13 mouse cellular contexts compared by ENCODE assay signal in the genomic region with DNA sequence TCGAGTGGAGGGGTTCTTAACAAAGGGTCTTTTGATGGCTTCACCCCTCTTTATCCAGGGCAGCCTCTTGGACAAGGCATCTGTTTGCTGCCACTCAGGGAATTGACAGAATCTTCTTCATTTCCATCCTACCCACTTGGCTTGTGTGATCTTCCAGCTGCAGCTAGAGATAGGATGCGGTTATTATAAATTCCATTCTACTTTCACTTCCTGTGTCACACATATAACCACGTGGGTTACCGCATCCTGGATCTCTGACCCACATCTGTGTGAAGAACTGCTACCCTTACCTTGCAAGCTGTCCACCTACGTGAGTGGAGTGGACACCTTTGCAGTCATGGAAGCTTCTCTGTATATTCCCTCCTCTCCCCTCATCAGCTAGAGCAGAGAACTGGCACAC.
DNase-seq lines count a peak whose midpoint lies in the region; ATAC-seq lines count a peak whose summit lies in the region.
"Had no signal": no experiment of that assay in that cellular context is flagged by ENCODE, and none has a peak within 500 bp of the region (broad histone marks: within the 10 kb centered on the region; RNA-seq: fewer than 3 reads in every experiment).

No protein-coding gene starts in this region.

- DNase-seq in CD4-positive helper T cell, adult 2 months (ENCODE audit: low read depth, low spot score): peak; percentile 79
- DNase-seq in naive thymus-derived CD4-positive, alpha-beta T cell, adult 2 months (ENCODE audit: low read depth): peak; percentile 70
- peak; percentile 53 for DNase-seq in thymus, postnatal 25 days
- DNase-seq in left cerebral cortex, postnatal 14 days (ENCODE audit: low spot score in 2 of 2): no peak
- no peak for DNase-seq in layer of hippocampus, postnatal 36 days
- DNase-seq in embryo, embryonic 10.5 days (ENCODE audit: low spot score): no peak
- DNase-seq: cerebellum, postnatal 10 days; heart, adult 2 months; liver, embryonic 13.5 days; right cerebral cortex, postnatal 25 days had no signal

- ATAC-seq in activated CD4-positive, CD25-positive, alpha-beta regulatory T cell, adult 4 months: peak; percentile 96
- ATAC-seq: forebrain, embryonic 14.5 days; intestine, embryonic 15.5 days had no signal

- intact Hi-C loops in left cerebral cortex, postnatal 14 days (cut with DNase I): loop anchor here (10.0 kb wide), 1 partner anchor 414 kb away; no protein-coding TSS in a partner anchor

Comparison
In these comparisons a context has a peak if more than half of its experiments do, and no peak if none do; other contexts are left out.
1. DNase-seq: peak in CD4-positive helper T cell, adult 2 months (single experiment), naive thymus-derived CD4-positive, alpha-beta T cell, adult 2 months (single experiment) and thymus, postnatal 25 days (single experiment); none in left cerebral cortex, postnatal 14 days (0 of 2), layer of hippocampus, postnatal 36 days (0 of 2) and embryo, embryonic 10.5 days (single experiment).